ENCODE assay signal across 9 mouse cellular contexts in genomic region chr1:59534976-59535810, GRCm38 (mm10). TPM values are rescaled to one million over a fixed set of nuclear protein-coding genes. Genes with fewer than 3 reads are reported as not detected.
A peak's percentile ranks its signal among the peaks of the same experiment; 100 is the strongest.
DNase-seq lines count a peak whose midpoint lies in the region; ATAC-seq and TF ChIP-seq lines count a peak whose summit lies in the region.
"Had no signal": no experiment of that assay in that cellular context is flagged by ENCODE, and none has a peak within 500 bp of the region (broad histone marks: within the 10 kb centered on the region; RNA-seq: fewer than 3 reads in every experiment).

No protein-coding gene starts in this region.

- peak overlapping the region; percentile 91 for H3K27ac ChIP-seq in forebrain, embryonic 14.5 days (ENCODE audit: low read depth, low read length)
- H3K27ac ChIP-seq in midbrain, postnatal 0 days (ENCODE audit: low read depth, low read length), result peak overlapping the region; percentile 43; the same call in 1 of the 2 replicates
- H3K27ac ChIP-seq in intestine, postnatal 0 days (ENCODE audit: low read depth, low read length), result no peak overlapping the region

- peak; percentile 98 for ATAC-seq in forebrain, embryonic 14.5 days
- peak; percentile 73 for ATAC-seq in midbrain, postnatal 0 days (ENCODE audit: low FRiP score)
- no peak for ATAC-seq in intestine, postnatal 0 days

- no peaks in the 10 kb centered on the region for H3K9me3 ChIP-seq in forebrain, embryonic 14.5 days (replicated peaks; ENCODE audit: control insufficient read depth, low read length)
- no peaks in the 10 kb centered on the region for H3K9me3 ChIP-seq in midbrain, postnatal 0 days (ENCODE audit: low read length)
- H3K9me3 ChIP-seq in intestine, postnatal 0 days (ENCODE audit: control insufficient read depth), result no peaks in the 10 kb centered on the region

- intact Hi-C loops in heart, postnatal 10 days (cut with DNase I), result no loop called here

- no peaks in the 10 kb centered on the region for H3K27me3 ChIP-seq in forebrain, embryonic 14.5 days (replicated peaks; ENCODE audit: control insufficient read depth, insufficient read depth, low read length)
- H3K27me3 ChIP-seq in midbrain, postnatal 0 days (ENCODE audit: insufficient read depth, low read length), result no peaks in the 10 kb centered on the region
- no peaks in the 10 kb centered on the region for H3K27me3 ChIP-seq in intestine, postnatal 0 days (replicated peaks; ENCODE audit: control insufficient read depth, insufficient read depth, low read length)

- H3K4me3 ChIP-seq in forebrain, embryonic 14.5 days (ENCODE audit: low read depth, low read length), result no peak overlapping the region
- H3K4me3 ChIP-seq in midbrain, postnatal 0 days (ENCODE audit: low read depth, low read length), result no peak overlapping the region
- no peak overlapping the region for H3K4me3 ChIP-seq in intestine, postnatal 0 days (ENCODE audit: low read depth, low read length)
- H3K4me3 ChIP-seq: erythroblast, embryonic 14.5 days had no signal

- H3K4me1 ChIP-seq in forebrain, embryonic 14.5 days (ENCODE audit: control insufficient read depth, insufficient read depth, low read length), result peaks cover 19% of the 10 kb centered on the region
- no peaks in the 10 kb centered on the region for H3K4me1 ChIP-seq in midbrain, postnatal 0 days (ENCODE audit: insufficient read depth, low read length)
- no peaks in the 10 kb centered on the region for H3K4me1 ChIP-seq in intestine, postnatal 0 days (replicated peaks; ENCODE audit: control insufficient read depth, insufficient read depth, low read length)

- no peak overlapping the region for H3K9ac ChIP-seq in forebrain, embryonic 14.5 days (ENCODE audit: low read length)
- no peak overlapping the region for H3K9ac ChIP-seq in midbrain, postnatal 0 days (replicated peaks; ENCODE audit: low read length, poor library complexity, severe bottlenecking)
- H3K9ac ChIP-seq in intestine, postnatal 0 days (ENCODE audit: low read depth, low read length), result no peak overlapping the region

- no peak for TF ChIP-seq CTCF in midbrain, postnatal 0 days (IDR thresholded peaks at IDR 0.05)
- TF ChIP-seq CTCF in intestine, postnatal 0 days (IDR thresholded peaks at IDR 0.05; ENCODE audit: low read depth), result no peak

- WGBS in forebrain, embryonic 14.5 days, result 9% methylated on average over 5 of the region's 5 CpGs
- 33% methylated on average over 5 of the region's 5 CpGs for WGBS in midbrain, postnatal 0 days
- 62% methylated on average over 5 of the region's 5 CpGs for WGBS in intestine, postnatal 0 days

- no peaks in the 10 kb centered on the region for H3K36me3 ChIP-seq in forebrain, embryonic 14.5 days (ENCODE audit: control insufficient read depth, insufficient read depth, low read length)
- H3K36me3 ChIP-seq in midbrain, postnatal 0 days (ENCODE audit: insufficient read depth, low read length), result no peaks in the 10 kb centered on the region
- H3K36me3 ChIP-seq in intestine, postnatal 0 days (ENCODE audit: control insufficient read depth, insufficient read depth), result no peaks in the 10 kb centered on the region

- DNase-seq in cerebellum, postnatal 10 days, result peak; percentile 72 to 80
- DNase-seq in forebrain, embryonic 14.5 days (ENCODE audit: low spot score), result peak; percentile 93
- peak; percentile 43 to 76 for DNase-seq in layer of hippocampus, postnatal 14 days (ENCODE audit: low spot score in 2 of 2)
- DNase-seq in midbrain, postnatal 0 days (ENCODE audit: low spot score), result peak; percentile 71
- DNase-seq in spleen, postnatal 4 days (ENCODE audit: low spot score in 2 of 2), result no peak
- DNase-seq in heart, postnatal 10 days, result no peak
- DNase-seq in lung, postnatal 10 days, result no peak

- H3K4me2 ChIP-seq in forebrain, embryonic 14.5 days (ENCODE audit: low read length), result no peak overlapping the region
- no peak overlapping the region for H3K4me2 ChIP-seq in midbrain, postnatal 0 days (ENCODE audit: low read depth, low read length, poor library complexity, severe bottlenecking)
- no peak overlapping the region for H3K4me2 ChIP-seq in intestine, postnatal 0 days (replicated peaks; ENCODE audit: low read depth)

RNA-seq across cellular contexts. Expression of gene Gm973, which starts 19.1 kb away (rescaled TPM):
- polyA plus RNA-seq in forebrain, embryonic 14.5 days (2014; fragmentation: Nextera tagmentation; extraction: Ambion mirVana), result 5.5 and 6.2 TPM in 2 replicates
- 10 to 100 TPM; 10.2 to 11.5 TPM for total RNA-seq in layer of hippocampus, postnatal 14 days (2021)
- 6.0 and 7.5 TPM in 2 replicates for total RNA-seq in midbrain, postnatal 0 days (2014; rRNA removed)
- 13.6 and 15.0 TPM in 2 replicates for polyA plus RNA-seq in midbrain, postnatal 0 days (2015; fragmentation: Nextera tagmentation; extraction: Ambion mirVana)
- total RNA-seq in heart, postnatal 10 days (2021), result under 1 TPM; 0.35 to 0.45 TPM
- 0.33 and 0.72 TPM in 2 replicates for polyA plus RNA-seq in intestine, postnatal 0 days (2015; fragmentation: Nextera tagmentation; extraction: Ambion mirVana)
- polyA plus RNA-seq: erythroblast, embryonic 14.5 days had no signal

RNA-seq across cellular contexts. Expression of gene Fzd7, which starts 53.0 kb away (rescaled TPM):
- polyA plus RNA-seq in forebrain, embryonic 14.5 days (2014; fragmentation: Nextera tagmentation; extraction: Ambion mirVana), result 3.4 and 3.9 TPM in 2 replicates
- total RNA-seq in layer of hippocampus, postnatal 14 days (2021), result 1 to 10 TPM; 4.7 to 7.0 TPM
- 11.9 and 12.8 TPM in 2 replicates for total RNA-seq in midbrain, postnatal 0 days (2014; rRNA removed)
- polyA plus RNA-seq in midbrain, postnatal 0 days (2015; fragmentation: Nextera tagmentation; extraction: Ambion mirVana), result 1.6 and 1.7 TPM in 2 replicates
- total RNA-seq in heart, postnatal 10 days (2021), result 1 to 10 TPM; 6.4 to 6.7 TPM
- polyA plus RNA-seq in intestine, postnatal 0 days (2015; fragmentation: Nextera tagmentation; extraction: Ambion mirVana), result 2.6 and 3.0 TPM in 2 replicates

Comparison
In these comparisons a context has a peak if more than half of its experiments do, and no peak if none do; other contexts are left out.
1. DNase-seq: peak in cerebellum, postnatal 10 days (2 of 2), forebrain, embryonic 14.5 days (single experiment), layer of hippocampus, postnatal 14 days (2 of 2) and midbrain, postnatal 0 days (single experiment); none in spleen, postnatal 4 days (0 of 2), heart, postnatal 10 days (0 of 2) and lung, postnatal 10 days (single experiment).